Mouse (Mus musculus): ENCODE data around the gene Tipin.

GRCm38 (mm10) chr9:64240116-64240515 is 41.3 kb upstream of the Tipin start:
- TF ChIP-seq EP300 (IDR thresholded peaks at IDR 0.05; ENCODE audit: low read length) (no peak), POLR2A (IDR thresholded peaks at IDR 0.05; ENCODE audit: low read depth, low read length) (no peak), USF1 (IDR thresholded peaks at IDR 0.05; ENCODE audit: low read depth, low read length) (no peak), CTCF (conservative IDR thresholded peaks at IDR 0.05 in 1 of 2, IDR thresholded peaks at IDR 0.05 in 1 of 2; ENCODE audit: low read depth in 2 of 2, low read length in 2 of 2) (no peak), CHD1 (IDR thresholded peaks at IDR 0.05; ENCODE audit: low read depth, low read length) (no peak), HCFC1 (IDR thresholded peaks at IDR 0.05; ENCODE audit: low read depth, low read length) (no peak)

Data from CH12.LX (cell line).